Mouse (Mus musculus) gastrocnemius, adult 8-10 months (tissue): ENCODE data around the gene Cyb5d1. TPM values are rescaled to one million over a fixed set of nuclear protein-coding genes. Genes with fewer than 3 reads are reported as not detected.

Experiments used
- DNase-seq, 2 experiments: peaks; one replicate each; pipeline ENCODE4 v3.0.0; 2022; ENCODE audit warnings: low spot score in 2 of 2
- total RNA-seq, 4 experiments: library from RNA; stranded (reverse); gene quantifications; 2 replicates each; pipeline ENCODE4 v1.2.4; 2022

Gene Cyb5d1
- 10 to 100 TPM; 33.2 to 38.0 (median 36.7) TPM for total RNA-seq

GRCm38 (mm10) chr11:69395235-69395633 lies at the start of gene Cyb5d1, which contains the start of gene Naa38:
Gene Cyb5d1, minus strand, starts transcription at chr11:69395631.
Gene Naa38, plus strand, starts transcription at chr11:69395487.
- DNase-seq, result peak; percentile 84 to 85

- no peak for DNase-seq
Observed at GRCm38 (mm10) chr11:69443328-69443727, 47.9 kb upstream of the Cyb5d1 start.

GRCm38 (mm10) chr11:69437291-69437690 lies 41.9 kb upstream of the Cyb5d1 start:
- DNase-seq, result no peak

- DNase-seq, result no peak
Observed at GRCm38 (mm10) chr11:69433189-69433588, 37.8 kb upstream of the Cyb5d1 start.

GRCm38 (mm10) chr11:69432640-69432982 lies 37.2 kb upstream of the Cyb5d1 start:
- no peak for DNase-seq

GRCm38 (mm10) chr11:69431829-69432639 lies 36.6 kb upstream of the Cyb5d1 start:
- peak; percentile 44 to 60 for DNase-seq

- DNase-seq, result no peak
Observed at GRCm38 (mm10) chr11:69430631-69431030, 35.2 kb upstream of the Cyb5d1 start.

- DNase-seq, result no peak
Observed at GRCm38 (mm10) chr11:69429313-69429712, 33.9 kb upstream of the Cyb5d1 start.

- DNase-seq, result no peak
Observed at GRCm38 (mm10) chr11:69428751-69429150, 33.3 kb upstream of the Cyb5d1 start.

GRCm38 (mm10) chr11:69426246-69426645 lies 30.8 kb upstream of the Cyb5d1 start:
- DNase-seq, result no peak

GRCm38 (mm10) chr11:69423885-69424284 lies 28.5 kb upstream of the Cyb5d1 start:
- no peak for DNase-seq

- DNase-seq, result no peak
Observed at GRCm38 (mm10) chr11:69422842-69423241, 27.4 kb upstream of the Cyb5d1 start.

GRCm38 (mm10) chr11:69421131-69421977 lies 25.9 kb upstream of the Cyb5d1 start:
- no peak for DNase-seq

- DNase-seq, result no peak
Observed at GRCm38 (mm10) chr11:69420554-69421000, 25.1 kb upstream of the Cyb5d1 start.

GRCm38 (mm10) chr11:69419813-69420553 lies 24.6 kb upstream of the Cyb5d1 start:
- DNase-seq, result no peak

GRCm38 (mm10) chr11:69419443-69419812 lies 24.0 kb upstream of the Cyb5d1 start:
- no peak for DNase-seq

GRCm38 (mm10) chr11:69418481-69419442 lies 23.3 kb upstream of the Cyb5d1 start:
- DNase-seq, result peak; percentile 84 to 91

GRCm38 (mm10) chr11:69417449-69418384 lies 22.3 kb upstream of the Cyb5d1 start:
- peak; percentile 89 to 95 for DNase-seq

GRCm38 (mm10) chr11:69416921-69417448 lies 21.6 kb upstream of the Cyb5d1 start:
- DNase-seq, result no peak
